3 mouse cellular contexts compared by ENCODE assay signal in genomic region chr6:103832808-103833207, GRCm38 (mm10).
"Had no signal": no experiment of that assay in that cellular context is flagged by ENCODE, and none has a peak within 500 bp of the region (broad histone marks: within the 10 kb centered on the region; RNA-seq: fewer than 3 reads in every experiment).

No protein-coding gene starts in this region.

- DNase-seq: kidney, adult 11 months had no signal

- ATAC-seq: inflammation-experienced regulatory T-cells, adult 6 months; intestine, postnatal 0 days had no signal
